12 mouse cellular contexts compared by ENCODE assay signal in the genomic region with DNA sequence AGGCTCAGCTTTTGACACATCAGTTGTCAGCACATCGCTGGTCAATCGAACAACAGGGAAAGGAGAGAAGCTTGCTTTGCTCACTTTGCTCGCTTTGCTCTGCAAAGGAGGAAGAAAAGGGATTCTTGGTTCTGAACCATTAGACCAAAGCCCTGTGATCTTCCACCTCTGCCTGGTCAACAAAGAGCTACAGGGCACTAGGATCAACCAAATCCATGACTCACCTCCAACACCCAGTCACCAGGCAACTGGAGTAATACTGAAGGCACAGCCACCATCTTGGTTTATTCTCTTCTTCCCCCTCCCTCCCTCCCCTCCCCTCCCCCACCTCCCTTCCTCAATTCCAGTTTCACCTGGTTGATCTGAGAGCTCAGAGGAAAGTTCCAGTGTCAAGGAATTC.
"Had no signal": no experiment of that assay in that cellular context is flagged by ENCODE, and none has a peak within 500 bp of the region (broad histone marks: within the 10 kb centered on the region; RNA-seq: fewer than 3 reads in every experiment).

No protein-coding gene starts in this region.

- H3K4me1 ChIP-seq: liver, embryonic 15.5 days had no signal

- ATAC-seq: inflammation-experienced regulatory T-cells, adult 6 months; midbrain, embryonic 15.5 days had no signal

- H3K9ac ChIP-seq: liver, embryonic 15.5 days; midbrain, embryonic 15.5 days; neural tube, embryonic 12.5 days had no signal

- DNase-seq: lung, postnatal 14 days; thymus, postnatal 4 days had no signal

- H3K4me2 ChIP-seq: liver, embryonic 11.5 days; liver, embryonic 15.5 days; midbrain, embryonic 11.5 days; midbrain, embryonic 15.5 days; neural tube, embryonic 12.5 days had no signal

- H3K27ac ChIP-seq: left cerebral cortex, adult 2 months; limb, embryonic 10.5 days; liver, embryonic 15.5 days; macrophage; midbrain, embryonic 15.5 days; neural tube, embryonic 12.5 days had no signal

- H3K36me3 ChIP-seq: liver, embryonic 15.5 days; midbrain, embryonic 15.5 days; neural tube, embryonic 12.5 days had no signal

- H3K4me3 ChIP-seq: left cerebral cortex, adult 2 months; limb, embryonic 10.5 days; liver, embryonic 15.5 days; megakaryocyte, embryonic 14.5 days; midbrain, embryonic 15.5 days; neural tube, embryonic 12.5 days had no signal

- H3K27me3 ChIP-seq: liver, embryonic 15.5 days; megakaryocyte, embryonic 14.5 days; midbrain, embryonic 15.5 days; neural tube, embryonic 12.5 days had no signal

- H3K9me3 ChIP-seq: limb, embryonic 10.5 days; liver, embryonic 15.5 days; megakaryocyte, embryonic 14.5 days; midbrain, embryonic 15.5 days; neural tube, embryonic 12.5 days had no signal
